25 mouse cellular contexts compared by ENCODE assay signal in the genomic region with DNA sequence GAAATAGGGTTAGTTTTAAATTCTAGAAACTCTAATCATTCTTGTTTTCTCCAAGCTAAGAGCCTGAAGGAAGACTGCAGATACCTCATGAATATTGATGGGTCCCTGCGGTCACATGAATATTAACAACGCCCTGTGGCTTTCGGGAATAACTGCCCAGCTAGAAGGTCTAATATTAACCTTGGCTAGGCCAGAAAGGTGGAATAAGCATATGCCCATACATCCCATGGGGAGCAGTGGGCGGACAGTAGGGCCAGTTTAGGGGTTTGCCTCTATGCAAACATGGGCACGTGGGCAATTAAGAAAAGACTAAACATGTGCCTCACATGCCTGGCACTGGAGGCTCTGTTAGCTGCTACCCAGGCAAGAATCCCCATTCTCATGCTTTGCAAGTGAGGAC.
A peak's percentile ranks its signal among the peaks of the same experiment; 100 is the strongest.
DNase-seq lines count a peak whose midpoint lies in the region; ATAC-seq lines count a peak whose summit lies in the region.
"Had no signal": no experiment of that assay in that cellular context is flagged by ENCODE, and none has a peak within 500 bp of the region (broad histone marks: within the 10 kb centered on the region; RNA-seq: fewer than 3 reads in every experiment).

No protein-coding gene starts in this region.

- no peak overlapping the region for H3K4me2 ChIP-seq in hindbrain, embryonic 11.5 days (replicated peaks; ENCODE audit: low read depth, low read length)
- no peak overlapping the region for H3K4me2 ChIP-seq in midbrain, embryonic 14.5 days (ENCODE audit: low read length)
- no peak overlapping the region for H3K4me2 ChIP-seq in midbrain, embryonic 11.5 days
- no peak overlapping the region for H3K4me2 ChIP-seq in intestine, embryonic 16.5 days (ENCODE audit: low read depth, low read length)
- H3K4me2 ChIP-seq: forebrain, embryonic 13.5 days; heart, embryonic 13.5 days; hindbrain, embryonic 13.5 days had no signal

- no peaks in the 10 kb centered on the region for H3K36me3 ChIP-seq in hindbrain, embryonic 11.5 days (ENCODE audit: control insufficient read depth, insufficient read depth, low read length)
- no peaks in the 10 kb centered on the region for H3K36me3 ChIP-seq in hindbrain, embryonic 10.5 days
- no peaks in the 10 kb centered on the region for H3K36me3 ChIP-seq in midbrain, embryonic 14.5 days (ENCODE audit: control insufficient read depth, insufficient read depth, low read length)
- H3K36me3 ChIP-seq in midbrain, embryonic 11.5 days (ENCODE audit: control insufficient read depth, insufficient read depth, low read length) = no peaks in the 10 kb centered on the region
- no peaks in the 10 kb centered on the region for H3K36me3 ChIP-seq in intestine, embryonic 16.5 days (ENCODE audit: control insufficient read depth, insufficient read depth, low read length)
- H3K36me3 ChIP-seq: forebrain, embryonic 10.5 days; heart, embryonic 13.5 days; hindbrain, embryonic 13.5 days had no signal

- ATAC-seq in hindbrain, embryonic 11.5 days (ENCODE audit: low FRiP score) = no peak
- ATAC-seq in midbrain, embryonic 14.5 days (ENCODE audit: low FRiP score, low TSS enrichment) = no peak; the same call in 1 of the 2 replicates
- ATAC-seq in midbrain, embryonic 11.5 days (ENCODE audit: low FRiP score) = no peak
- ATAC-seq in intestine, embryonic 16.5 days = no peak
- ATAC-seq: activated CD4-positive, CD25-positive, alpha-beta regulatory T cell, adult 4 months; CD4-positive, CD25-positive, alpha-beta regulatory T cell, adult 4 months; forebrain, embryonic 13.5 days; hindbrain, postnatal 0 days; inflammation-experienced regulatory T-cells, adult 6 months; intestine, postnatal 0 days had no signal

- H3K4me1 ChIP-seq in hindbrain, embryonic 11.5 days (replicated peaks; ENCODE audit: control insufficient read depth, insufficient read depth, low read length) = no peaks in the 10 kb centered on the region
- H3K4me1 ChIP-seq in hindbrain, embryonic 10.5 days (replicated peaks) = peaks cover 8% of the 10 kb centered on the region
- peaks cover 5% of the 10 kb centered on the region for H3K4me1 ChIP-seq in midbrain, embryonic 14.5 days (ENCODE audit: control insufficient read depth, insufficient read depth, low read length)
- H3K4me1 ChIP-seq in midbrain, embryonic 11.5 days (ENCODE audit: control insufficient read depth, insufficient read depth, low read length) = peaks cover 6% of the 10 kb centered on the region; the same call in 1 of the 2 replicates
- peaks cover 12% of the 10 kb centered on the region; the same call in 1 of the 2 replicates for H3K4me1 ChIP-seq in intestine, embryonic 16.5 days (ENCODE audit: control insufficient read depth, insufficient read depth, low read length)

- 55% methylated on average over 5 of the region's 5 CpGs for WGBS in hindbrain, embryonic 11.5 days
- WGBS in hindbrain, embryonic 10.5 days = 56% methylated on average over 5 of the region's 5 CpGs
- WGBS in midbrain, embryonic 14.5 days = 17% methylated on average over 5 of the region's 5 CpGs
- 43% methylated on average over 5 of the region's 5 CpGs for WGBS in midbrain, embryonic 11.5 days
- WGBS in intestine, embryonic 16.5 days = 63% methylated on average over 5 of the region's 5 CpGs

- no peak overlapping the region for H3K9ac ChIP-seq in hindbrain, embryonic 11.5 days (ENCODE audit: low read depth, low read length)
- H3K9ac ChIP-seq in midbrain, embryonic 14.5 days (replicated peaks; ENCODE audit: low read length) = no peak overlapping the region
- no peak overlapping the region for H3K9ac ChIP-seq in midbrain, embryonic 11.5 days (ENCODE audit: low read length)
- no peak overlapping the region for H3K9ac ChIP-seq in intestine, embryonic 16.5 days (ENCODE audit: low read depth, low read length)
- H3K9ac ChIP-seq: forebrain, embryonic 13.5 days; heart, embryonic 13.5 days; hindbrain, embryonic 13.5 days had no signal

- H3K9me3 ChIP-seq in hindbrain, embryonic 11.5 days (ENCODE audit: control insufficient read depth, low read length) = no peaks in the 10 kb centered on the region
- H3K9me3 ChIP-seq in hindbrain, embryonic 10.5 days = no peaks in the 10 kb centered on the region
- no peaks in the 10 kb centered on the region for H3K9me3 ChIP-seq in midbrain, embryonic 14.5 days (ENCODE audit: control insufficient read depth, low read length)
- no peaks in the 10 kb centered on the region for H3K9me3 ChIP-seq in midbrain, embryonic 11.5 days (ENCODE audit: control insufficient read depth, low read length)
- no peaks in the 10 kb centered on the region for H3K9me3 ChIP-seq in intestine, embryonic 16.5 days (ENCODE audit: control insufficient read depth, low read length)
- H3K9me3 ChIP-seq: forebrain, embryonic 10.5 days; forebrain, embryonic 13.5 days; heart, embryonic 13.5 days; hindbrain, embryonic 13.5 days had no signal

- peak; percentile 23 for DNase-seq in hindbrain, embryonic 11.5 days (ENCODE audit: low spot score)
- DNase-seq in hindbrain, embryonic 10.5 days (ENCODE audit: low spot score) = no peak
- DNase-seq in midbrain, embryonic 14.5 days = peak; percentile 51
- no peak for DNase-seq in midbrain, embryonic 11.5 days (ENCODE audit: low spot score, missing footprints)
- DNase-seq in retina, embryonic 14.5 days (ENCODE audit: low spot score) = peak; percentile 16
- DNase-seq: adrenal gland, adult 8-10 months; adrenal gland, postnatal 25 days; cerebellum, adult 18-20 months; cerebellum, adult 9-10 months; cerebellum, postnatal 14 days; gastrocnemius, adult 2 months; gastrocnemius, postnatal 14 days; heart, adult 18-20 months; heart, postnatal 14 days; heart, postnatal 4 days had no signal

- no peak overlapping the region for H3K4me3 ChIP-seq in hindbrain, embryonic 11.5 days (ENCODE audit: low read depth, low read length)
- H3K4me3 ChIP-seq in hindbrain, embryonic 10.5 days = no peak overlapping the region
- H3K4me3 ChIP-seq in midbrain, embryonic 14.5 days (replicated peaks; ENCODE audit: low read depth, low read length) = no peak overlapping the region
- no peak overlapping the region for H3K4me3 ChIP-seq in midbrain, embryonic 11.5 days (ENCODE audit: low read depth, low read length)
- H3K4me3 ChIP-seq in intestine, embryonic 16.5 days (ENCODE audit: low read length) = no peak overlapping the region
- H3K4me3 ChIP-seq: forebrain, embryonic 10.5 days; forebrain, embryonic 13.5 days; gastrocnemius, adult 2 months; heart, embryonic 13.5 days; hindbrain, embryonic 13.5 days had no signal

- no peaks in the 10 kb centered on the region for H3K27me3 ChIP-seq in hindbrain, embryonic 11.5 days (ENCODE audit: control insufficient read depth, insufficient read depth, low read length)
- H3K27me3 ChIP-seq in hindbrain, embryonic 10.5 days (ENCODE audit: insufficient read depth, poor library complexity, severe bottlenecking) = no peaks in the 10 kb centered on the region
- no peaks in the 10 kb centered on the region for H3K27me3 ChIP-seq in midbrain, embryonic 14.5 days (ENCODE audit: control insufficient read depth, insufficient read depth, low read length)
- no peaks in the 10 kb centered on the region for H3K27me3 ChIP-seq in midbrain, embryonic 11.5 days (ENCODE audit: control insufficient read depth, insufficient read depth, low read length)
- no peaks in the 10 kb centered on the region for H3K27me3 ChIP-seq in intestine, embryonic 16.5 days (replicated peaks; ENCODE audit: control insufficient read depth, insufficient read depth, low read length)
- H3K27me3 ChIP-seq: hindbrain, embryonic 13.5 days had no signal

- H3K27ac ChIP-seq in hindbrain, embryonic 11.5 days (ENCODE audit: low read depth, low read length) = no peak overlapping the region
- no peak overlapping the region for H3K27ac ChIP-seq in hindbrain, embryonic 10.5 days
- no peak overlapping the region for H3K27ac ChIP-seq in midbrain, embryonic 14.5 days (replicated peaks; ENCODE audit: low read depth, low read length)
- no peak overlapping the region for H3K27ac ChIP-seq in midbrain, embryonic 11.5 days (ENCODE audit: low read depth, low read length)
- H3K27ac ChIP-seq in intestine, embryonic 16.5 days (ENCODE audit: low read length) = no peak overlapping the region
- H3K27ac ChIP-seq: forebrain, embryonic 10.5 days; forebrain, embryonic 13.5 days; gastrocnemius, adult 2 months; heart, embryonic 13.5 days; hindbrain, embryonic 13.5 days; hindbrain, postnatal 0 days had no signal

Comparison
In these comparisons a context has a peak if more than half of its experiments do, and no peak if none do; other contexts are left out.
1. DNase-seq: peak in hindbrain, embryonic 11.5 days (single experiment), midbrain, embryonic 14.5 days (single experiment) and retina, embryonic 14.5 days (single experiment); none in hindbrain, embryonic 10.5 days (single experiment) and midbrain, embryonic 11.5 days (single experiment).